Mouse (Mus musculus): ENCODE data around the gene Smagp. TPM values are rescaled to one million over a fixed set of nuclear protein-coding genes. Genes with fewer than 3 reads are reported as not detected.

Gene Smagp
- polyA plus RNA-seq, 1 experiment, result 384 TPM

DNA sequence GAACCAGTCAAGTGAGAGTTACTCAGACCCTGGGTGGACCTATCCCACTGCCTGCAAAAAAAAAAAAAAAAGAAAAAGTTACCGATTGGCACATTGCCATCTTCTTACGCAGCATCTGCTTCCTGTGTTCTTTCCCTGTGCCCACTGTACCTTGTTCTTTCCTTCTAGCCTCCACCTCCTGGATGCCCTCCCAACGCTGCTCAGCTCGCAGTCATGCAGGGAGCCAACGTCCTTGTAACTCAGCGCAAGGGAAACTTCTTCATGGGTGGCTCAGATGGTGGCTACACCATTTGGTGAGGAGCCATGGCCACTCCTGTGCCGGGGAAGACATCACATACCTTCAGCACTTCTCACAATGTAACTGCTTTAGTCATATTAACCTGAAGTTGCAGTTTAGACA is 17.5 kb downstream of the Smagp start:
- peaks cover 5% of the 10 kb centered on the region for H3K4me1 ChIP-seq (ENCODE audit: control insufficient read depth, insufficient read depth, insufficient read length, low read length)
- H3K27me3 ChIP-seq (ENCODE audit: control insufficient read depth, insufficient read depth, low read length), result no peaks in the 10 kb centered on the region
- H3K36me3 ChIP-seq (ENCODE audit: control insufficient read depth, insufficient read depth, low read length), result peaks cover 48% of the 10 kb centered on the region
- no peak overlapping the region for H3K27ac ChIP-seq (ENCODE audit: insufficient read depth, low read depth, low read length)
- H3K4me3 ChIP-seq (ENCODE audit: low read depth, low read length), result no peak overlapping the region
- 45% methylated on average over 7 of the region's 7 CpGs for WGBS
- TF ChIP-seq CTCF (IDR thresholded peaks at IDR 0.05; ENCODE audit: extremely low read depth, insufficient read length, insufficient replicate concordance, low read depth, low read length) (no peak), POLR2A (IDR thresholded peaks at IDR 0.05; ENCODE audit: low read depth, low read length) (no peak)

DNA sequence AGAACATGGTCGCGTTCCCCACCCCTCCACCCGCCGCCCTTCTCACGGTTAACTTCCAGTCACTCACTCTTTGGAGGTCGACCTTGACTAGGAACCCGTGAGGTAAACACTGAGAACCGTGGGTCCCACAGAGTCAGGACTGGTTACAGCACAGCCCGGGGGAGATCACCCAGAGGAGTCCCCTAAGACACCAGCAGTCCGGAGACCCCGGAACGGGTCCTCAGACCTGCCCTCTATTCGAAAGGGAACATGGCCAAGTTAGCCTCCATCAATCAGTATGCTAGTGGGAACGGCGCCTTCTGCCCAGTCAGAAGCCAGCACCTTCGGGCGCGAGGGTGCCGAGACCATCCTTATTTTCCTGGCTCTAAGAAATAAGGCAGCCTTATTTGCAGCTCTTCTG is 20.5 kb downstream of the Smagp start:
- peak overlapping the region; percentile 83 for H3K4me3 ChIP-seq (ENCODE audit: low read depth, low read length)
- H3K36me3 ChIP-seq (ENCODE audit: control insufficient read depth, insufficient read depth, low read length), result peaks cover 35% of the 10 kb centered on the region
- WGBS, result under 1% methylated on average over 19 of the region's 19 CpGs
- TF ChIP-seq CTCF (IDR thresholded peaks at IDR 0.05; ENCODE audit: extremely low read depth, insufficient read length, insufficient replicate concordance, low read depth, low read length) (no peak), POLR2A (IDR thresholded peaks at IDR 0.05; ENCODE audit: low read depth, low read length) (no peak)
- H3K27ac ChIP-seq (ENCODE audit: insufficient read depth, low read depth, low read length), result peak overlapping the region; percentile 38
- no peaks in the 10 kb centered on the region for H3K27me3 ChIP-seq (ENCODE audit: control insufficient read depth, insufficient read depth, low read length)
- H3K4me1 ChIP-seq (ENCODE audit: control insufficient read depth, insufficient read depth, insufficient read length, low read length), result peaks cover 11% of the 10 kb centered on the region

- no peak for TF ChIP-seq CTCF (IDR thresholded peaks at IDR 0.05; ENCODE audit: extremely low read depth, insufficient read length, insufficient replicate concordance, low read depth, low read length)
- TF ChIP-seq POLR2A (IDR thresholded peaks at IDR 0.05; ENCODE audit: low read depth, low read length), result no peak
- peak overlapping the region; percentile 63 for H3K27ac ChIP-seq (ENCODE audit: insufficient read depth, low read depth, low read length)
- under 1% methylated on average over 43 of the region's 43 CpGs for WGBS
- peaks cover 11% of the 10 kb centered on the region for H3K4me1 ChIP-seq (ENCODE audit: control insufficient read depth, insufficient read depth, insufficient read length, low read length)
- H3K36me3 ChIP-seq (ENCODE audit: control insufficient read depth, insufficient read depth, low read length), result peaks cover 32% of the 10 kb centered on the region
- H3K27me3 ChIP-seq (ENCODE audit: control insufficient read depth, insufficient read depth, low read length), result no peaks in the 10 kb centered on the region
- peak overlapping the region; percentile 83 for H3K4me3 ChIP-seq (ENCODE audit: low read depth, low read length)
These were observed 20.9 kb downstream of the Smagp start for GRCm38 (mm10) chr15:100615825-100616220.

- H3K4me1 ChIP-seq (ENCODE audit: control insufficient read depth, insufficient read depth, insufficient read length, low read length), result peaks cover 11% of the 10 kb centered on the region
- WGBS, result 2% methylated on average over 99 of the region's 99 CpGs
- H3K27me3 ChIP-seq (ENCODE audit: control insufficient read depth, insufficient read depth, low read length), result no peaks in the 10 kb centered on the region
- H3K36me3 ChIP-seq (ENCODE audit: control insufficient read depth, insufficient read depth, low read length), result peaks cover 27% of the 10 kb centered on the region
- H3K27ac ChIP-seq (ENCODE audit: insufficient read depth, low read depth, low read length), result peak within 1 kb of the TSS; percentile 88
- TF ChIP-seq POLR2A (IDR thresholded peaks at IDR 0.05; ENCODE audit: low read depth, low read length), result peak; percentile 89
- no peak for TF ChIP-seq CTCF (IDR thresholded peaks at IDR 0.05; ENCODE audit: extremely low read depth, insufficient read length, insufficient replicate concordance, low read depth, low read length)
- H3K4me3 ChIP-seq (ENCODE audit: low read depth, low read length), result peak within 1 kb of the TSS; percentile 83
These were observed 21.5 kb downstream of the Smagp start, which contains the start of gene Dazap2 for GRCm38 (mm10) chr15:100614996-100615824. TSS of gene Dazap2 (plus strand) at chr15:100615349.

DNA sequence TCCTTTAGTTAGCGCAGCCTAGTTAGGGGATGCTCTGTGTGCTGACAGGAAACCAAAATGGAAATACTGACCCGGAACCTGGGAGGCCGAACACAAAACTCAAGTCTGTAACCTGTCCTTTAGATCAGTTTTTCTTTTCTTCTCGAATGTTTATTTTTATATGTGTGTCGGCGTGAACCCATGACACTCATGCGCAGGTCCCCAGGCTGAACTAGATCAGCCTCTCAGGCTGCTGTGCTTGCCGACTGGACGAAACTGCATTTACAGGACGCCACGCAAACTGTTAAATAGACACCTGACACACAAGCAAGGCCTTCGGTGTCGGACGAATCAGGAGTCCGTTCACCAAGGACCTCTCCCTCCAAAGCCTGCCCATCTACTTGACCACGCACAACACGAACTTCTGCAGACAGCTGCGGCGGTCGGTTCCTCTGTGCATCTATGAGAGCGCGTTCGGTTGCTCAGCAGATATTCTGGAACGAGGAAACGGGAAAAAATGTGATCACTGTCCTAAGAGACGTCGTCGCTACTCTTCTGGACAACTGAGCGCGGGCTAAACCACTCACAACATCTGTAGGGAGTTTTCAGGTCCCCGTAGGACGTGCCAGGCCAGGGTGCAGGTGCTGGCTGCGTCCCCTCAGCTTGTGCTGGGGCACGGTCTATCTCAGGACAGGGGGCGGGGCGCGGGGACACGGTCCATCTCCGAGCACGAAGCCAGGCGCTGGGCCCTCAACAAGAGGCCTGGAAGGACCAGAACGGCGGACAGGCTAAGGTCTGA is 22.3 kb downstream of the Smagp start:
- H3K4me1 ChIP-seq (ENCODE audit: control insufficient read depth, insufficient read depth, insufficient read length, low read length), result peaks cover 11% of the 10 kb centered on the region
- peak overlapping the region; percentile 68 for H3K4me3 ChIP-seq (ENCODE audit: low read depth, low read length)
- 12% methylated on average over 43 of the region's 43 CpGs for WGBS
- peaks cover 22% of the 10 kb centered on the region for H3K36me3 ChIP-seq (ENCODE audit: control insufficient read depth, insufficient read depth, low read length)
- TF ChIP-seq CTCF (IDR thresholded peaks at IDR 0.05; ENCODE audit: extremely low read depth, insufficient read length, insufficient replicate concordance, low read depth, low read length) (no peak), POLR2A (IDR thresholded peaks at IDR 0.05; ENCODE audit: low read depth, low read length) (no peak)
- no peaks in the 10 kb centered on the region for H3K27me3 ChIP-seq (ENCODE audit: control insufficient read depth, insufficient read depth, low read length)
- H3K27ac ChIP-seq (ENCODE audit: insufficient read depth, low read depth, low read length), result peak overlapping the region; percentile 88

DNA sequence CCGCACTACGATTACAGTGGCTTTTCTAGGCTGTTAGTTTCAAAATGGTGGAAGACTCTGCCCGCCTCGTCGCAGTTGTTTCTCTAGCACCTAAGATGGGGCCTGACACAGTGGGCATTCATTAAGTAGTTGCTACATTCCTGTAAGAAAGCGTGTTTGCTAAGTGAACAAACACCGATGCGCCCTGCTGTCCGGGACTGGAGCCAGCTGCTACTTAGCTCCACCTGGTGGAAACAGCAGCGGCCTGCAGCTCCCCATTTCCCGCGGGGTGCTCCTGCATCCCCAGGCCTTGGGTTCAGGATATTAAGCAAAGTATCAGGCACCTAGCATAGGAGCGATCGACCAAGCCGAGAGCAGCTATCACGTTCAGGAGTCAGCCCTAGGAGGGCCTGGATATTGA is 23.2 kb downstream of the Smagp start:
- Histone ChIP-seq H3K4me1 (ENCODE audit: control insufficient read depth, insufficient read depth, insufficient read length, low read length) (peaks cover 11% of the 10 kb centered on the region), H3K27me3 (ENCODE audit: control insufficient read depth, insufficient read depth, low read length) (no peaks in the 10 kb centered on the region), H3K36me3 (ENCODE audit: control insufficient read depth, insufficient read depth, low read length) (peaks cover 14% of the 10 kb centered on the region), H3K27ac (ENCODE audit: insufficient read depth, low read depth, low read length) (no peak overlapping the region), H3K4me3 (ENCODE audit: low read depth, low read length) (no peak overlapping the region)
- WGBS, result 5% methylated on average over 16 of the region's 16 CpGs
- TF ChIP-seq POLR2A (IDR thresholded peaks at IDR 0.05; ENCODE audit: low read depth, low read length), result no peak
- peak; percentile 86 for TF ChIP-seq CTCF (IDR thresholded peaks at IDR 0.05; ENCODE audit: extremely low read depth, insufficient read length, insufficient replicate concordance, low read depth, low read length)

DNA sequence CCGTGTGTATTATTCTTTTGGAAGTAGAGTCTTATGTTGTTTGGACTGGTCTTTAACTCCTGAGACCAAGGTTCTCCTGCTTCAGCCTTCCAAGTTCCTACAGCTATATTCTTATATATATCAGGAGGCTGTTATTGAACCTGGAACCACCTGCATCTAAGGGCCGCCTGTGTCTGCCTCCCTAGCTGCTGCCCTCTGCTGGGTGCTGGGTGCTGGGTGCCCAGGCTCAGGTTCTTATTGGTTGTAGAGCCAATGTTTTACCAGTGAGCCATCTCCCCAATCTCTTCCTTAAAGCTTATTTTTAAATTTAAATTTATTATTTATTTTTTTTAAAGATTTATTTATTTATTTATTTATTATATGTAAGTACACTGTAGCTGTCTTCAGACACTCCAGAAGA is 24.3 kb downstream of the Smagp start:
- 60% methylated on average over 2 of the region's 2 CpGs for WGBS
- Histone ChIP-seq H3K27ac (ENCODE audit: insufficient read depth, low read depth, low read length) (no peak overlapping the region), H3K4me1 (ENCODE audit: control insufficient read depth, insufficient read depth, insufficient read length, low read length) (peaks cover 11% of the 10 kb centered on the region), H3K36me3 (ENCODE audit: control insufficient read depth, insufficient read depth, low read length) (peaks cover 4% of the 10 kb centered on the region), H3K4me3 (ENCODE audit: low read depth, low read length) (no peak overlapping the region), H3K27me3 (ENCODE audit: control insufficient read depth, insufficient read depth, low read length) (no peaks in the 10 kb centered on the region)
- TF ChIP-seq POLR2A (IDR thresholded peaks at IDR 0.05; ENCODE audit: low read depth, low read length), result no peak
- peak; percentile 58; the same call in 1 of the 2 replicates for TF ChIP-seq CTCF (IDR thresholded peaks at IDR 0.05; ENCODE audit: extremely low read depth, insufficient read length, insufficient replicate concordance, low read depth, low read length)

Measured in small intestine, adult 2 months (tissue).